ENCODE assay signal across 14 mouse cellular contexts in the genomic region with DNA sequence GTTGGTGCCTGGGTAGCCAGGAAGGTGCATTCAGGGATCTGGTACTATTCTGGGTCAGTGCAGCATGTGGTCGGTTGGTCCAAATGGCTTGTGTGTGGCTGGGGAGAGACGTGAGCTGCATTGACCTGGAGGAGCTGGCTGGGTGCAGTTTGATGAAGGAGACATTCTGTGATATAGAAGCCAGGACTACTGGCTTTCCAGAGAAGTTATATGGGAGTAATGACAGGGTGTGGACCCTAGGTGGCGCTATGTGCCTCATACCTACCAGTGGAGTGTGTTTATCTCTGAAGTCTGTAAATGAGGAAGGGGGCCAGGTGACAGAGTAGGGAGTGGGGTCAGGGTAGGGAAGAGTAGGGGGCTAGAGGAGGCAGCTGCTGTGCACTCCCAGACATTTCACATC. TPM values are rescaled to one million over a fixed set of nuclear protein-coding genes. Genes with fewer than 3 reads are reported as not detected.
A peak's percentile ranks its signal among the peaks of the same experiment; 100 is the strongest.
DNase-seq lines count a peak whose midpoint lies in the region; ATAC-seq and TF ChIP-seq lines count a peak whose summit lies in the region.
"Had no signal": no experiment of that assay in that cellular context is flagged by ENCODE, and none has a peak within 500 bp of the region (broad histone marks: within the 10 kb centered on the region; RNA-seq: fewer than 3 reads in every experiment).

No protein-coding gene starts in this region.

- no peak overlapping the region for H3K9ac ChIP-seq in liver, embryonic 14.5 days (replicated peaks)
- no peak overlapping the region for H3K9ac ChIP-seq in liver, embryonic 12.5 days
- H3K9ac ChIP-seq in MEL (ENCODE audit: control insufficient read depth, low read depth, low read length, poor library complexity, severe bottlenecking) = no peak overlapping the region
- H3K9ac ChIP-seq in forebrain, embryonic 11.5 days (ENCODE audit: low read length) = no peak overlapping the region
- H3K9ac ChIP-seq: embryonic facial prominence, embryonic 15.5 days; neural tube, embryonic 13.5 days had no signal

- H3K79me2 ChIP-seq in MEL (ENCODE audit: control insufficient read depth, insufficient read depth, low read length, poor library complexity) = no peaks in the 10 kb centered on the region

- TF ChIP-seq RAD21 in MEL (IDR thresholded peaks at IDR 0.05; ENCODE audit: low read depth, low read length) = no peak

- no peak overlapping the region for H3K4me3 ChIP-seq in cerebellum, adult 2 months (replicated peaks; ENCODE audit: insufficient read depth, low read depth, low read length)
- no peak overlapping the region for H3K4me3 ChIP-seq in liver, embryonic 14.5 days (ENCODE audit: insufficient read depth in 1 of 2, low read depth in 2 of 2, low read length in 2 of 2)
- no peak overlapping the region for H3K4me3 ChIP-seq in liver, embryonic 12.5 days
- no peak overlapping the region for H3K4me3 ChIP-seq in MEL (ENCODE audit: control insufficient read depth in 1 of 2, insufficient read depth in 1 of 2, low read depth in 2 of 2, low read length in 2 of 2)
- no peak overlapping the region for H3K4me3 ChIP-seq in limb, embryonic 10.5 days
- H3K4me3 ChIP-seq in forebrain, embryonic 11.5 days (ENCODE audit: low read depth, low read length) = no peak overlapping the region
- H3K4me3 ChIP-seq: embryonic facial prominence, embryonic 15.5 days; neural tube, embryonic 13.5 days had no signal

- no peak for TF ChIP-seq EP300 in liver, embryonic 14.5 days (IDR thresholded peaks at IDR 0.05; ENCODE audit: low read depth)
- no peak for TF ChIP-seq EP300 in MEL (IDR thresholded peaks at IDR 0.05; ENCODE audit: low read depth in 1 of 2, low read length in 2 of 2)

- ATAC-seq in cerebellum, adult (ENCODE audit: insufficient number of reproducible peaks, low FRiP score, low TSS enrichment) = no peak
- ATAC-seq in liver, embryonic 14.5 days (ENCODE audit: insufficient read depth) = no peak
- no peak for ATAC-seq in liver, embryonic 12.5 days
- ATAC-seq in megakaryocyte, adult 5-6 weeks (ENCODE audit: poor library complexity, severe bottlenecking) = peak; percentile 73
- ATAC-seq in forebrain, embryonic 11.5 days (replicated peaks; ENCODE audit: low FRiP score) = no peak

- peak; percentile 56 to 62 for DNase-seq in cerebellum, adult 2 months
- no peak for DNase-seq in liver, embryonic 14.5 days (ENCODE audit: low read depth in 3 of 3, low spot score in 3 of 3)
- peak; percentile 9 for DNase-seq in MEL (ENCODE audit: low read depth, low spot score)
- no peak for DNase-seq in limb, embryonic 10.5 days (ENCODE audit: low spot score)
- no peak for DNase-seq in forebrain, embryonic 11.5 days (ENCODE audit: low spot score)
- DNase-seq: heart, postnatal 4 days; kidney, adult 9 months; right cerebral cortex, adult 18-20 months; thymus, postnatal 36 days had no signal

- peak overlapping the region; percentile 50 for H3K27ac ChIP-seq in cerebellum, adult 2 months (ENCODE audit: insufficient read depth, low read length)
- H3K27ac ChIP-seq in liver, embryonic 14.5 days = no peak overlapping the region
- H3K27ac ChIP-seq in liver, embryonic 12.5 days = no peak overlapping the region
- no peak overlapping the region for H3K27ac ChIP-seq in MEL (ENCODE audit: control insufficient read depth, low read depth, low read length)
- no peak overlapping the region for H3K27ac ChIP-seq in limb, embryonic 10.5 days
- H3K27ac ChIP-seq in forebrain, embryonic 11.5 days (ENCODE audit: low read depth, low read length) = no peak overlapping the region
- H3K27ac ChIP-seq: embryonic facial prominence, embryonic 15.5 days; neural tube, embryonic 13.5 days had no signal

- H3K9me3 ChIP-seq in liver, embryonic 14.5 days (ENCODE audit: control insufficient read depth, low read length) = no peaks in the 10 kb centered on the region
- H3K9me3 ChIP-seq in liver, embryonic 12.5 days (replicated peaks) = peaks cover 12% of the 10 kb centered on the region
- no peaks in the 10 kb centered on the region for H3K9me3 ChIP-seq in MEL (replicated peaks; ENCODE audit: insufficient read depth, low read length)
- no peaks in the 10 kb centered on the region for H3K9me3 ChIP-seq in limb, embryonic 10.5 days (replicated peaks)
- no peaks in the 10 kb centered on the region; the same call in 1 of the 2 replicates for H3K9me3 ChIP-seq in forebrain, embryonic 11.5 days (ENCODE audit: control insufficient read depth, low read length)
- H3K9me3 ChIP-seq: neural tube, embryonic 13.5 days had no signal

- TF ChIP-seq CTCF in cerebellum, adult 2 months (IDR thresholded peaks at IDR 0.05; ENCODE audit: borderline replicate concordance, insufficient read depth, low read depth, low read length) = peak; percentile 67
- peak; percentile 51 for TF ChIP-seq CTCF in liver, embryonic 14.5 days (IDR thresholded peaks at IDR 0.05; ENCODE audit: low read depth)
- TF ChIP-seq CTCF in MEL (IDR thresholded peaks at IDR 0.05 in 2 of 3, conservative IDR thresholded peaks at IDR 0.05 in 1 of 3; ENCODE audit: control insufficient read depth in 1 of 3, insufficient read depth in 1 of 3, low read depth in 2 of 3, low read length in 3 of 3, poor library complexity in 1 of 3, severe bottlenecking in 1 of 3) = peak; percentile 41 to 55 (median 41)

- no peaks in the 10 kb centered on the region for H3K27me3 ChIP-seq in cerebellum, adult 2 months (ENCODE audit: control insufficient read depth, insufficient read depth, low read length)
- H3K27me3 ChIP-seq in liver, embryonic 14.5 days (ENCODE audit: control insufficient read depth, insufficient read depth, low read length) = no peaks in the 10 kb centered on the region
- peaks cover 54% of the 10 kb centered on the region for H3K27me3 ChIP-seq in liver, embryonic 12.5 days (replicated peaks)
- no peaks in the 10 kb centered on the region for H3K27me3 ChIP-seq in MEL (ENCODE audit: control insufficient read depth in 1 of 2, insufficient read depth in 2 of 2, low read length in 2 of 2)
- peaks cover 38% of the 10 kb centered on the region for H3K27me3 ChIP-seq in limb, embryonic 10.5 days (ENCODE audit: low read depth, poor library complexity, severe bottlenecking)
- no peaks in the 10 kb centered on the region; the same call in 1 of the 2 replicates for H3K27me3 ChIP-seq in forebrain, embryonic 11.5 days (ENCODE audit: control insufficient read depth, insufficient read depth, low read length)

- peaks cover 61% of the 10 kb centered on the region for H3K4me1 ChIP-seq in cerebellum, adult 2 months (ENCODE audit: control insufficient read depth, insufficient read depth, low read length)
- H3K4me1 ChIP-seq in liver, embryonic 14.5 days (replicated peaks; ENCODE audit: control insufficient read depth in 2 of 2, insufficient read depth in 2 of 2, low read length in 1 of 2) = no peaks in the 10 kb centered on the region
- no peaks in the 10 kb centered on the region for H3K4me1 ChIP-seq in liver, embryonic 12.5 days
- no peaks in the 10 kb centered on the region for H3K4me1 ChIP-seq in MEL (ENCODE audit: control insufficient read depth in 1 of 2, insufficient read depth in 2 of 2, low read length in 2 of 2)
- no peaks in the 10 kb centered on the region for H3K4me1 ChIP-seq in limb, embryonic 10.5 days
- no peaks in the 10 kb centered on the region for H3K4me1 ChIP-seq in forebrain, embryonic 11.5 days (replicated peaks; ENCODE audit: control insufficient read depth, insufficient read depth, low read length)
- H3K4me1 ChIP-seq: embryonic facial prominence, embryonic 15.5 days; neural tube, embryonic 13.5 days had no signal

- TF ChIP-seq POLR2A in cerebellum, adult 2 months (IDR thresholded peaks at IDR 0.05; ENCODE audit: borderline replicate concordance, insufficient read depth, low read length) = no peak
- TF ChIP-seq POLR2A in MEL (IDR thresholded peaks at IDR 0.05; ENCODE audit: control insufficient read depth in 1 of 2, insufficient read depth in 1 of 2, low read depth in 1 of 2, low read length in 2 of 2, poor library complexity in 1 of 2) = no peak

- H3K4me2 ChIP-seq in liver, embryonic 14.5 days (ENCODE audit: low read depth) = no peak overlapping the region
- H3K4me2 ChIP-seq in liver, embryonic 12.5 days = no peak overlapping the region
- no peak overlapping the region for H3K4me2 ChIP-seq in forebrain, embryonic 11.5 days (ENCODE audit: low read depth, low read length, severe bottlenecking)
- H3K4me2 ChIP-seq: embryonic facial prominence, embryonic 15.5 days; neural tube, embryonic 13.5 days had no signal

- WGBS in cerebellum, adult 2 months = 7% methylated on average over 3 of the region's 3 CpGs
- 39% methylated on average over 3 of the region's 3 CpGs for WGBS in liver, embryonic 14.5 days (ENCODE audit: insufficient replicate concordance)
- WGBS in liver, embryonic 12.5 days (ENCODE audit: insufficient replicate concordance) = 28% methylated on average over 3 of the region's 3 CpGs
- WGBS in limb, embryonic 10.5 days = 37% methylated on average over 3 of the region's 3 CpGs
- 50% methylated on average over 3 of the region's 3 CpGs for WGBS in forebrain, embryonic 11.5 days

- no peaks in the 10 kb centered on the region for H3K36me3 ChIP-seq in liver, embryonic 14.5 days (replicated peaks; ENCODE audit: control insufficient read depth, insufficient read depth, low read depth)
- no peaks in the 10 kb centered on the region for H3K36me3 ChIP-seq in liver, embryonic 12.5 days
- H3K36me3 ChIP-seq in MEL (ENCODE audit: control insufficient read depth in 1 of 2, insufficient read depth in 2 of 2, low read length in 2 of 2) = no peaks in the 10 kb centered on the region
- H3K36me3 ChIP-seq in limb, embryonic 10.5 days = no peaks in the 10 kb centered on the region
- no peaks in the 10 kb centered on the region for H3K36me3 ChIP-seq in forebrain, embryonic 11.5 days (ENCODE audit: control insufficient read depth, insufficient read depth, low read length)
- H3K36me3 ChIP-seq: embryonic facial prominence, embryonic 15.5 days had no signal

TF ChIP-seq in MEL, 35 proteins besides CTCF, POLR2A, EP300 and RAD21 (continues in another document):
- TF ChIP-seq MYB (IDR thresholded peaks at IDR 0.05; ENCODE audit: low read depth, low read length) (no peak), E2F4 (IDR thresholded peaks at IDR 0.05; ENCODE audit: borderline replicate concordance, low read depth, low read length) (no peak), USF1 (IDR thresholded peaks at IDR 0.05; ENCODE audit: low read depth, low read length) (no peak)

RNA-seq across cellular contexts. Expression of gene Jph3, which starts 21.1 kb away (rescaled TPM):
- polyA plus RNA-seq in cerebellum, adult 2 months (2012; rRNA removed) = 143 and 154 TPM in 2 replicates
- polyA plus RNA-seq in liver, embryonic 14.5 days (2012; rRNA removed) = 0.08 TPM in 1 of 2 replicates, not detected in the other
- polyA plus RNA-seq in liver, embryonic 14.5 days (2014; fragmentation: Nextera tagmentation; extraction: Ambion mirVana) = 0.08 TPM in 1 of 2 replicates, not detected in the other
- 0.13 and 0.24 TPM in 2 replicates for polyA plus RNA-seq in liver, embryonic 12.5 days (2016; fragmentation: Nextera tagmentation; extraction: Ambion mirVana)
- total RNA-seq in MEL (2012; rRNA removed) = not detected in 2 replicates
- polyA plus RNA-seq in MEL (2012; ENCODE audit: insufficient read depth in 1 of 2, insufficient read length in 2 of 2, low read depth in 1 of 2, low replicate concordance in 2 of 2, missing spikeins in 1 of 2) = under 1 TPM in 1 of 2 experiments, not detected in 1; 0.15 TPM
- total RNA-seq in megakaryocyte, adult 5-6 weeks (2015) = 0.07 and 0.11 TPM in 2 replicates
- total RNA-seq in megakaryocyte, adult 5-6 weeks (2017) = 0.18 TPM in 1 of 2 replicates, not detected in the other
- 0.65 and 0.69 TPM in 2 replicates for polyA plus RNA-seq in limb, embryonic 10.5 days (2016; fragmentation: Nextera tagmentation; extraction: Ambion mirVana)
- 8.9 and 9.4 TPM in 2 replicates for polyA plus RNA-seq in forebrain, embryonic 11.5 days (2014; fragmentation: Nextera tagmentation; extraction: Ambion mirVana)

Comparison
In these comparisons a context has a peak if more than half of its experiments do, and no peak if none do; other contexts are left out.
1. DNase-seq: peak in cerebellum, adult 2 months (2 of 2) and MEL (single experiment); none in liver, embryonic 14.5 days (0 of 3), limb, embryonic 10.5 days (single experiment) and forebrain, embryonic 11.5 days (single experiment).
2. RNA of gene Jph3, which starts 21.1 kb away (polyA plus RNA-seq): 143 to 154 TPM in cerebellum, adult 2 months; 8.9 to 9.4 TPM in forebrain, embryonic 11.5 days, 0.65 to 0.69 TPM in limb, embryonic 10.5 days, 0.15 TPM in MEL, 0.13 to 0.24 TPM in liver, embryonic 12.5 days and 0.08 TPM in liver, embryonic 14.5 days; every median in the first group is over 10 times any median in the second.
3. Peak in every context shown above with its lines, with median percentiles within 50 percentile points of each other: CTCF ChIP-seq.